Mouse (Mus musculus) adipocyte (in vitro differentiated cells): ENCODE measurements around the gene Aifm2.
A peak's percentile ranks its signal among the peaks of the same experiment; 100 is the strongest.

Source experiments
- DNase-seq: peaks from one replicate; pipeline ENCODE4 v3.0.0-alpha.2; 2016; ENCODE audit warnings: low spot score

Gene Aifm2

DNA sequence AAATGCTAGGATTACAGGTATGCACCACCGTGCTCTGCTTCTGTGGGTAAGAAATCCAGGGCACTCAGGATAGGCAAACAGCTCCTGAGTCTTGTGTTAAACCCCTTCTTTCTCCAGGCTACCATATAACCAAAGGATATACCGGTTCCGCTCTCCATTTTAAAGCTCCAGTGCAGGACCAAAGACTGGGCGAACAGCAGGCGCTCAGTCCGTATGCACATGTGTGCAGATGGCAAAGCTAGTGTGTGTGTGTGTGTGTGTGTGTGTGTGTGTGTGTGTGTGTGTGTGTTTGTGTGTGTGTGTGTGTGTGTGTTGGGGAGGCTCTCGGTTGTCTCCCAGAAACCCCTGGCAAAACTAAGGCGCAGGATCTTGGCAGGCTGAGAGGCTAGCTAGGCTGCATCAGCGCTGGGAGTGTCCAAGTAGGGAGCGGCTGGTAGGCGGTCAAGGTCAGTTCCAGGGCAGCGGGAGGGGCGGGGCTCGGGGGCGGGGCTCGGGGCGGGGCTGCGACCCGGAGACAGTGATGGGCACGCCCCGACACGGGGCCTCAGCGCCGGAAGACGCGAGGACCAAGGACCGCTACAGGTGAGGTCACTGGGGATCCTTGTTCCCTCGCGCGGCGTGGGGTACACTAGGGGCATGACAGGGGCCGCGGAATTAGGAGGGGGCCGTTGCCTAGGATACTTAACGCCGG, at the start of gene Aifm2:
TSS of gene Aifm2 (plus strand) at position 493 of the 691 bp plus-strand sequence.
- DNase-seq = peak; percentile 89

GRCm38 (mm10) chr10:61665651-61666050, 49.4 kb upstream of the Aifm2 start:
- no peak for DNase-seq

DNA sequence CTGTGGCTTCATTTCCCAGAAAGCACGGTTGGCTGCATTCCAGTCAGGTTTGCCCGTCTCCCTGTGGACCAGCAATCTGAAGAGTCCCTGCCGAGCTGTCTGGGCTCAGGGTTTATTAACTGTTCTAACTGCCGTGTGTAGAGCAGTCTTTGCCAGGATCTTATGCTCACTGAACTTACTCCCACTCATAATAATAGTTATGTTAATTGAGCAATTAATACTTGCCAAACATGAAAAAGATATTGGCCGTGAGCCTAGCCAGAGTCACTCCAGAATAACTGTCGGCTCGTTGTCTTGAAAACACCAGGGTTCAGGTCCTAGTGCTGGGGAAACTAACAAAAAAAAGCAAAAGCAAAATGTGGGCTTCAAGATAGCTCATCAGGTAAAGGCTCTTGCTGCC, 45.8 kb upstream of the Aifm2 start:
- DNase-seq = no peak

DNA sequence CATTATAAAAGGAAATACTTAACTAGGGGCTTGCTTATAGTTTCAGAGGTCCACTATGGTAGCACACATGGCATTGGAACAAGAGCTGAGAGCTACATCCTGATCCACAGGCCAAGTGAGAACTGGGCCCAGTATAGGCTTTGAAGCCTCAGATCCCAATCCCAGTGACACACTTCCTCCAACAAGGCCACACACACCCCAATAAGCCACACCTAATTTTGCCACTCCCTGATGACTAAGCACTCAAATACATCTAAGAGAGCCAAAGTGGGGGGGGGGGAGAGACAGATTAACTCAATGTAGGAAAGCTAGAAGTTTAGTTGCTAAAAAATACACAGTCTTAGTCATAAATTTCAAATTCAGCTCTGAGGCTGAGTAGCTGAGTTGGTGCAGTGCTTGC, 45.2 kb upstream of the Aifm2 start:
- no peak for DNase-seq

DNA sequence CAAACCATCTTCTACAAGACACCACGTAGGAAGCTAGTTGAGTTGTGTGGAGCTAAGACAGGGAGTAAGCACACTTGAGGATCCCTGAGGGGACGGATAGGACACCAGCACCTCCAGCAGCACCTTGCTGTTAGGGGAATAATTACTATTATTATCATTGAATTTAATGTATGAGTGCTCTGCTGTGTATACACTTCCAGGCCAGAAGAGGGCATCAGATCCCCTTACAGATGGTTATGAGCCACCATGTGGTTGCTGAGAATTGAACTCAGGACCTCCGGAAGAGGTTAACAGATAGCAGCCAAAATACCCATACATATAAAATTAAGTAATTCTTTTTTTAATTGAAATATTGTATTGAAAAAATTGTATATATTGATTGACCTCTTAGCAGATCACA, 44.3 kb upstream of the Aifm2 start:
- DNase-seq = no peak

- no peak for DNase-seq
Measured at GRCm38 (mm10) chr10:61675935-61676334, 39.1 kb upstream of the Aifm2 start.

- DNase-seq = no peak
Measured at GRCm38 (mm10) chr10:61679545-61679944, 35.5 kb upstream of the Aifm2 start.

DNA sequence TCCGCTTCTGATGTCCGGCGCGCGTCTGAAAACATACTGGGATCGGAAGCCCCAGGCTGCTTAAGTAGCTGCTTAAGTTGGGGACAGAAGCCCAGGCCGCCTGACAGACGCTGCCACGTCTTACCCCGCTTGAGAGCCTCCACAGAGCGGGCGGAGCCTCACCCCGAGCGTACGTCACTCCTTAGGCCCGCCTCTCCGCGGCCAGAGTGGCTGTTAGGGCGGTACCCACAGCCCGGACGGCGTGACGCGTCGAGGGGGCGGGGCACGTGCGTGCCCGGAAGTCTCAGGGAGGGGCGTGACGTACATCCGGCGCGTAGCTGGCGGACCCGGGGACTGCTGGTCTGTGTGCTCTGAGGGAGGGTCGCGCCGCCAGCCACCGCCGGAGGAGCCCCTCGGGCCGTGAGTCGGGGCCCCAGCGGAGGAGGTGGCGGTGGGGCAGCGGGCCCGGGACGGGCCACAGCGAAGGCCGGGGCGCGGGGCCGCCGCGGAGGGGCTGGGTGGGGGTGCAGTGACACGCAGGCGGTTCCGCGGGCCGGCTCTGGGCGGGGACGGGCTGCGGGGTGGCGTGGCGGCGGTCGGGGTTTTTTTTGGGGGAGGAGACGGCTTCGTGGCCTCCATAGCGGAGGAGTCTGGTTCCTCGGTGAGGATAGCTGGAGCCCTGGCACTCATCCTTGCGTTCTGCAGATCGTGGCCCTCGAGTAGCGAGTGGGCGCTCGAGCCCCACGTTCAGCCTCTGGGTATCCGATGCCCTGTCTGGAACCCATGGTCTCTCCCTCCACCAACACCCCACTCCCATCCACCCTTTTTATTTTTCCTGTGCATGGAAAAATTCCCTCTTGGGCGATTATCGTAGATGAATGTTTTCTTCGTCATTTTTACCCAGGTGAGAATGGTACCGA, 34.8 kb upstream of the Aifm2 start, which contains the start of gene Sar1a:
TSS of gene Sar1a (plus strand) at position 285 of the 899 bp plus-strand sequence.
- peak; percentile 95 for DNase-seq

GRCm38 (mm10) chr10:61689405-61689804, 25.7 kb upstream of the Aifm2 start:
- no peak for DNase-seq

GRCm38 (mm10) chr10:61693563-61693962, 21.5 kb upstream of the Aifm2 start:
- DNase-seq = no peak

DNA sequence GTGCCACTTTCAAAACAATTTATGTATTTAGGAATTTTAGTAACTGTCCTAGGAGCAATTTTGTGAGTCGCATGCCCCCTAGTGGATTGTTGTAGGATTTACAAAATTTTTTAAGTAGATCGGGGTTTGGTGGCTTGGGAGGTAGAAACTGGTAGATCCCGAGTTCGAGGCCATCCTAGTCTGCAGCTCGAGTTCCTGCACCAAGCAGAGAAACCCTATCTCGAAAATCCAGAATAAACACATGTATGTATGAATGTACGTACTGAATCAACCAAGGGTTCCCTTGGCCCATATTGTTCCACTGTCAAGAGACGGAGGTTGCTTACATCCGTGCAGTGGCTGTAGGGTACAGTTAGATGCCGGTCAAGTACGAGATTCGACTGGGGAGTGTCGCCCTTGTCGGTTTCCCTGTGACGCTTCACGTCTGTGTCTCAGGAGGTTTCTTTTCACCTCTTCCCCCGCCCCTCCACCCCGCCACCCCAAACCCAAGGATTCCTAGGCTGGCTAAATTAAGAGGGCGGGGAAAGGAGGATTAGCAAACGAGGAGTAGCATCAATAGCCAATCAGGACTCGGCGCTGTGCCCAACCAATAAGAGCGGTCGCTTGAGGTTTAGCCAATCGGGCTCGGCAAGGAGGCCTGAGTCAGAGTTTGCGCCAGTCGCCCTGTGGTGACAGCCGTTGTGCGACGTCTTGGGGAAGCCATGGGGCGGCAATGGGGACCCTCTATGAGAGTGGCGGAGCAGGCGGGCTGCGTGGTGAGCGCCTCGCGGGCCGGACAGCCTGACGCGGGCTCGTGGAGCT, 20.0 kb upstream of the Aifm2 start, which contains the start of gene Tysnd1:
TSS of gene Tysnd1 (plus strand) at position 645 of the 801 bp plus-strand sequence.
- DNase-seq = peak; percentile 99

DNA sequence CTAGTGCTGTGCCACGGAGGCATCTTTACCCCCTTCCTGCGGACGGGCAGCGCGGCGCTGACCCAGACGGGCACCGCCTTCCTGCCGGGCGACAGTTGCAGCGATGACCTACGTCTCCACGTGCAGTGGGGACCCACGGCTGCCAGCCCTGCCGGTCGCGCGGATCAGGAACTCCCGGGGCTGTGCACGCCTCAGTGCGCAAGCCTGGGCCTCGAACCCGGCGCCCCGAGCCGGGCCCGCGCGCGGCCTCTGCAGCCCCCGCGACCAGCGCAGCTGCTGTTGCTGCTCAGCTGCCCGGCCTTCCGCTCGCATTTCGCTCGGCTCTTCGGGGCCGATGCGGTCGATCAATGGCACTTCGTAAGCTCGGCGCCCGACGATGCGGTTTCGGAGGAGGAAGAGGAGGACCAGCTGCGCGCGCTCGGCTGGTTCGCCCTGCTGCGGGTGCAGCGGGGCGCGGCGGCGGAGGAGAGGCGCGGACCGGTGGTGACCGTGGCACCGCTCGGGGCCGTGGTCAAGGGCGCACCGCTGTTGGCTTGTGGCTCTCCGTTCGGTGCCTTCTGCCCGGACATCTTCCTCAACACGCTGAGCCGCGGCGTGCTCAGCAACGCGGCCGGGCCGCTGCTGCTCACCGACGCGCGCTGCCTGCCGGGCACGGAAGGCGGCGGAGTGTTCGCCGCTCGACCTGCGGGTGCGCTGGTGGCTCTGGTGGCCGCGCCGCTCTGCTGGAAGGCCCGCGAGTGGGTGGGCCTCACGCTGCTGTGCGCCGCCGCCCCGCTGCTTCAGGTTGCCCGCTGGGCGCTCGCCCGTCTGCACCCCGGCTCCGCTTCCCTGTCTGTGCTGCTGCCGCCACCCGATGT, 19.1 kb upstream of the Aifm2 start:
- DNase-seq = no peak

DNA sequence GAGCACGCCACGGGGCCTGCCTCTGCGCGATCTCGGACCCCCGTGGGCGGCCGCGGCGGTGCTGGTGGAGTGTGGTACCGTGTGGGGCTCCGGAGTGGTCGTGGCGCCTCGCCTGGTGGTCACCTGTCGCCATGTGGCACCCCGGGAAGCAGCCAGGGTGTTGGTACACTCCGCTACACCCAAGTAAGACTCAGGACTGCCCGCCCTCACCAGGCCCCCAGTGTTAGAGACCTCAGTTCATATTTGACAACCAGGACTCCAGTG, 18.6 kb upstream of the Aifm2 start:
- DNase-seq = no peak

DNA sequence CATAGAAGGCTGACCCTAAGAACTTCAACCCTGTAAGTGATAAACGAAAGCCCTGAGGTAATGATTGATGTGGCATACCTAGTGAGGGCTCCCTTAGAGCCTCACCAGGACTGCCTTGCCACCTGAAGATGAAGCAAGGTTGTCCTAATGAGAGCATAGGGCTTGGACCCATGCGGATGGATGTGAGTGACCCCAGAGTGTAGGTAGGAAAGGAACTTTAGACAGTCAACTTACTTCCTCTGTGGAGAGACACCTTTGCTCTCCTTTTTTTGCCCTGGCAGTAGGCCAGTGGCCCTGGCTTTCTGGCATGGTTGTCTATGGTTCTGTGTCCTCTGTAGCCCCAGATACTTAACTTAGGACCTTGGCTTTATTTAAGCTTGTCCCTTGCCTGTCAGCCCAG, 18.0 kb upstream of the Aifm2 start:
- peak; percentile 51 for DNase-seq

DNA sequence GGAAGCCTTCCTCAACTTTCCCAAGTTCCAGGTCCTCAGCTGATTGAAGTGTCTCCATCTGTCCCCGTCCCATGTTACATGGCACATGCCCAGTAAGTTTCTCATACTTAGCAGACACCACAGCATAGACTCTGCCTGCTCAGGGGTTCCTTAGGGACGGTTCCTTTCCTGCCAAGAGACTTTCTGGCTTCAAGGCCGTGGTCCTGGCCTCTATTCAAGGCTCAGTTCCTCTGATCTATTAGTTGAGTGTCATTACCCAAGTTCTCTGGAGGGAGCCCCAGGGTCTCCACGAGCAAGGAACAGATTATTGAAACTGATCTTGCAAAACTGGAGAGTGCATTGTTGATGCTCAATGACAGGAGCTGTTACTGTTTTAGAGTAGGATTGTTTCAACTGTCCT, 10.4 kb upstream of the Aifm2 start:
- DNase-seq = peak; percentile 37

DNA sequence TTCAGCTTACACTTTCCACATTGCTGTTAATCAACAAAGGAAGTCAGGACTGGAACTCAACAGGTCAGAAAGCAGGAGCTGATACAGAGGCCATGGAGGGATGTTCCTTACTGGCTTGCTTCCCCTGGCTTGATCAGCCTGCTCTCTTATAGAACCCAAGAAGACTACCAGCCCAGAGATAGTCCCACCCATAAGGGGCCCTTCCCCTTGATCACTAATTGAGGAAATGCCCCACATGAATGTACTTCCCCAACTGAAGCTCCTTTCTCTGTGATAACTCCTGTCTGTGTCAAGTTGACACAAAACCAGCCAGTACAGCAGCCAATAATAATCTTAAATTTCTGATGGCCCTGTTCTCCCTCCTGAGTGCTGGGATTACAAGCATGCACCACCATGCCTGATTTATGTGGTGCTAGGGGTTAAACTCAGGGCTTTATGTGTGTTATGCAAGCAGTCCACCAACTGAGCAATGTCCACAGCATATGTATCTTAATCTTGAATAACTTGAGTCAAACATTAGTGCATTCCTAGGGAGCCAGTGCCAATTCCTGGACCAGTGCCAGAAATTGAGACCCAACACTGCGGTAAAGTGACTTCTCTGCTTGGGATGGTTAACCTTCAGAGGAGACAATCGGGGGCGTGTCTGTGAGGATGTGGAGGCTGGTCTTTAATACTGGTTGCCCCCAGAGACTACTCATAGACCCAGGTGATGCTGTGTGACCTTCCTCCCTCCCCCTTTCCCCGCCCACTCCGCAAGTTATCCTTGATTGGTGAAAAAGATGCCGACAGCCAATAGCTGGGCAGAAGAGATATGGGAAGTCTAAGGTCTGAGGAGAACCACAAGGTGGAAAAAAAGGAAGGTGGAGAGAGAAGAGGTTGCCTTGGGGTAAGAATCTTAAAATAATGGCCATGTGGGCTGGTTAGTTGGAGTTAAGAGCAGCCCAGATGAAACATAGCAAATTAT, 8.4 kb upstream of the Aifm2 start:
- no peak for DNase-seq

- no peak for DNase-seq
Measured at GRCm38 (mm10) chr10:61713601-61714000, 1.5 kb upstream of the Aifm2 start.

DNA sequence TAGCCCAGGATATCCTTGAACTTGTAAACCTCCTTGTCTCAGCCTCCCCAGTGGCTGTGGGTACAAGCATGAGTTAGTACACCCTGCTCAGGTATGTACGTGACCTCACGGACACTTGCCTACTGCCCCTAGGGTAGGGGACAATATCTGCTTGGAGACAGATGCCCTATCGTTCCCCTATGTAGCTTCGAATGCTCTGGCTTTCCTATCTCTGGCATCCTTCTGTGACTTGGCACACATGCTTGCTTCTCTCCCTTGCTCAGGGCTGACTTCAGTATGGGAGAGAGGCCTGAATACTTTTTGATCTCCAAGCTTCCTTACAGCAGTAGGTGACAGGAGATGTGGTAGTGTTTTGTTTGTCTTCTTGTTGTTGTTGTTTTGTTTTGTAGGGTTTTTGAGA, 917 bp upstream of the Aifm2 start:
- DNase-seq = no peak

- no peak for DNase-seq
Measured at GRCm38 (mm10) chr10:61715462-61715837, 387 bp downstream of the Aifm2 start.
